Mouse (Mus musculus): Measurements from ENCODE around the gene Sel1l2.

DNA sequence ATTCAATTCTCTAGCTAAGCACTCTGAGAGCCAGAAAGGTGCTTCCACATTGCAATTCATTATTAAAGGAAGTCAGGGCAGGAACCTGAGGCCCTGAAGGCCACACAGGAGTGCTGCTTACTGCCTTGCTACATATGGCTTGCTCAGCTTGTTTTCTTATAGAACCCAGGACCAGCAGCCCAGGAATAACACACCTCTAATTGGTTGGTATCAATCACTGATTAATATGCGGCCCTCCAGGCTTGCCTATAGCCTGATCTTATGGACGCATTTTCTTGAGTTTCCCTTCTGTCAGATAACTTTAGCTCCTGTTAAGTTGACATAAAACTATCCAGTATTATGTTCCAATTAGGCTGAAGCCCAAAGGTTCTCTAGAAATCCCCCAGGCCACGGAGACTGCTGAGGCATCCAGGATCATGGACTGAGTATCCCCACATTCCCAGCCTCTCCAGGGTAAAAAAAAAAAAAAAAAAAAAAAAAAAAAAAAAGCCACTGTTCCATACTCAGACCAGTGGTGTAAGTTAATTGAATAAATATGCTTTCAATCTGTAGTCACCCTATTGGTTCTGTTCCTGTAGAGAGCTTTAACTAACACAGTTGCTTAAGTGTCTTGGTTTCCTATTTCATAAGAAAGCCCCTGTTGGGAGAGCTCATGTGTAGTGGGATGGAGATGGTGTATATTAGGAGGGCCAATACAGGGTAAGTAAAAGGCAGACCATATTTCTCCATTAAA lies 86.4 kb downstream of the Sel1l2 start:
- TF ChIP-seq CTCF (IDR thresholded peaks at IDR 0.05; ENCODE audit: control insufficient read depth, insufficient read depth, insufficient replicate concordance, low read depth, low read length), result no peak
- no peak for TF ChIP-seq POLR2A (IDR thresholded peaks at IDR 0.05; ENCODE audit: control insufficient read depth, low read depth, low read length)

All from testis, adult 2 months (tissue).